Mouse (Mus musculus) forebrain, embryonic 13.5 days (tissue): ENCODE measurements around the gene Zbtb6. TPM values are rescaled to one million over a fixed set of nuclear protein-coding genes. Genes with fewer than 3 reads are reported as not detected.

Experiments used
- ATAC-seq: fragments of 200-750 bp; cut with Nextera tagmentation; 2 replicates; pipeline ENCODE4 v1.8.0; 2017
- H3K27ac ChIP-seq: fragments of 300-500 bp; sonication (generic); 2 replicates; pipeline ENCODE4 v1.5.1; 2015; ENCODE audit warnings: inconsistent platforms, mild to moderate bottlenecking, moderate library complexity
- H3K27me3 ChIP-seq: fragments of 300-500 bp; sonication (generic); 2 replicates; pipeline ENCODE4 v1.6.1; 2015; ENCODE audit warnings: mild to moderate bottlenecking, inconsistent platforms
- H3K36me3 ChIP-seq: fragments of 300-500 bp; sonication (generic); 2 replicates; pipeline ENCODE4 v1.6.1; 2015; ENCODE audit warnings: mild to moderate bottlenecking, inconsistent platforms; ENCODE audit not compliant: poor library complexity, severe bottlenecking
- H3K4me1 ChIP-seq: fragments of 300-500 bp; sonication (generic); 2 replicates; pipeline ENCODE4 v1.6.1; 2015; ENCODE audit warnings: inconsistent platforms
- H3K4me2 ChIP-seq: fragments of 300-500 bp; sonication (generic); 2 replicates; pipeline ENCODE4 v1.6.1; 2015; ENCODE audit warnings: inconsistent platforms, mild to moderate bottlenecking, moderate library complexity
- H3K4me3 ChIP-seq: fragments of 300-500 bp; sonication (generic); 2 replicates; pipeline ENCODE4 v1.5.1; 2015; ENCODE audit warnings: mild to moderate bottlenecking, inconsistent platforms
- H3K9ac ChIP-seq: fragments of 300-500 bp; sonication (generic); 2 replicates; pipeline ENCODE4 v1.6.1; 2015; ENCODE audit warnings: mild to moderate bottlenecking, inconsistent platforms
- H3K9me3 ChIP-seq: fragments of 300-500 bp; sonication (generic); replicated peaks from 2 replicates; pipeline ENCODE4 v1.6.1; 2016; ENCODE audit warnings: inconsistent platforms
- WGBS: fragments of 180-500 bp; shearing (Covaris S2); methylation state at CpG from one replicate; pipeline ENCODE4 v1.1.7; 2015; 5-methylcytosine and 5-hydroxymethylcytosine counted together
- polyA plus RNA-seq: library from polyadenylated mRNA; unstranded; fragments of >200 nt; fragmentation: Nextera tagmentation; extraction: Ambion mirVana; gene quantifications from 2 replicates; pipeline ENCODE4 v1.2.1, GENCODE M21; 2015

Gene Zbtb6
- polyA plus RNA-seq, 1 experiment from 2014 or later, result 12.7 TPM

GRCm38 (mm10) chr2:37430593-37431464 lies 12.1 kb downstream of the Zbtb6 start:
- under 1% methylated on average over 38 of the region's 38 CpGs for WGBS
- Histone ChIP-seq H3K27me3 (no peaks in the 10 kb centered on the region), H3K9me3 (no peaks in the 10 kb centered on the region), H3K4me1 (peaks cover 14% of the 10 kb centered on the region), H3K36me3 (peaks cover 20% of the 10 kb centered on the region), H3K4me3 (peak overlapping the region; percentile 90), H3K27ac (peak overlapping the region; percentile 98), H3K4me2 (peak overlapping the region; percentile 74), H3K9ac (peak overlapping the region; percentile 87)
- ATAC-seq, result peak; percentile 96

- Histone ChIP-seq H3K27me3 (no peaks in the 10 kb centered on the region), H3K4me1 (peaks cover 18% of the 10 kb centered on the region), H3K9ac (no peak overlapping the region), H3K27ac (no peak overlapping the region), H3K4me3 (no peak overlapping the region), H3K4me2 (no peak overlapping the region), H3K9me3 (no peaks in the 10 kb centered on the region), H3K36me3 (peaks cover 12% of the 10 kb centered on the region)
- 57% methylated on average over 3 of the region's 3 CpGs for whole genome bisulfite sequencing
- no peak for ATAC-seq
Measured at GRCm38 (mm10) chr2:37423671-37424070, 19.3 kb downstream of the Zbtb6 start.

GRCm38 (mm10) chr2:37422306-37423304 lies 20.4 kb downstream of the Zbtb6 start, which contains the start of gene Rc3h2:
Rc3h2 (minus strand) TSS chr2:37422903.
- ATAC-seq, result peak; percentile 98
- under 1% methylated on average over 67 of the region's 75 CpGs for WGBS
- peaks cover 18% of the 10 kb centered on the region for H3K4me1 ChIP-seq
- peak within 1 kb of the TSS; percentile 99 for H3K9ac ChIP-seq
- H3K4me3 ChIP-seq, result peak within 1 kb of the TSS; percentile 98
- H3K36me3 ChIP-seq, result peaks cover 6% of the 10 kb centered on the region
- H3K27ac ChIP-seq, result peak within 1 kb of the TSS; percentile 98
- peak within 1 kb of the TSS; percentile 75 for H3K4me2 ChIP-seq
- H3K9me3 ChIP-seq, result no peaks in the 10 kb centered on the region
- no peaks in the 10 kb centered on the region for H3K27me3 ChIP-seq

- Histone ChIP-seq H3K27ac (peak overlapping the region; percentile 98), H3K4me1 (peaks cover 18% of the 10 kb centered on the region), H3K9ac (peak overlapping the region; percentile 99), H3K36me3 (peaks cover 4% of the 10 kb centered on the region; the same call in 1 of the 2 replicates), H3K4me2 (peak overlapping the region; percentile 75), H3K9me3 (no peaks in the 10 kb centered on the region), H3K4me3 (peak overlapping the region; percentile 98), H3K27me3 (no peaks in the 10 kb centered on the region)
- WGBS, result 3% methylated on average over 3 of the region's 3 CpGs
- no peak for ATAC-seq
Measured at GRCm38 (mm10) chr2:37421903-37422302, 21.1 kb downstream of the Zbtb6 start.

- Histone ChIP-seq H3K4me1 (no peaks in the 10 kb centered on the region), H3K27ac (no peak overlapping the region), H3K36me3 (peaks cover 55% of the 10 kb centered on the region), H3K9me3 (no peaks in the 10 kb centered on the region), H3K4me2 (no peak overlapping the region), H3K4me3 (no peak overlapping the region), H3K9ac (no peak overlapping the region), H3K27me3 (no peaks in the 10 kb centered on the region)
- ATAC-seq, result no peak
- WGBS, result 67% methylated on average over 1 of the region's 1 CpGs
Measured at GRCm38 (mm10) chr2:37395539-37395938, 47.4 kb downstream of the Zbtb6 start.

GRCm38 (mm10) chr2:37382921-37383320 lies 60.0 kb downstream of the Zbtb6 start:
- H3K9me3 ChIP-seq, result no peaks in the 10 kb centered on the region
- H3K4me3 ChIP-seq, result no peak overlapping the region
- 90% methylated on average over 9 of the region's 9 CpGs for WGBS
- peaks cover 40% of the 10 kb centered on the region for H3K36me3 ChIP-seq
- no peaks in the 10 kb centered on the region for H3K4me1 ChIP-seq
- no peaks in the 10 kb centered on the region for H3K27me3 ChIP-seq
- H3K9ac ChIP-seq, result no peak overlapping the region
- no peak overlapping the region for H3K4me2 ChIP-seq
- no peak for ATAC-seq
- no peak overlapping the region for H3K27ac ChIP-seq

- H3K4me3 ChIP-seq, result no peak overlapping the region
- H3K36me3 ChIP-seq, result peaks cover 53% of the 10 kb centered on the region
- ATAC-seq, result no peak; the same call in 1 of the 2 replicates
- H3K4me2 ChIP-seq, result no peak overlapping the region
- H3K9ac ChIP-seq, result no peak overlapping the region
- H3K4me1 ChIP-seq, result no peaks in the 10 kb centered on the region
- no peaks in the 10 kb centered on the region for H3K27me3 ChIP-seq
- H3K27ac ChIP-seq, result no peak overlapping the region
- no peaks in the 10 kb centered on the region for H3K9me3 ChIP-seq
- WGBS, result 53% methylated on average over 2 of the region's 2 CpGs
Measured at GRCm38 (mm10) chr2:37380189-37380588, 62.8 kb downstream of the Zbtb6 start.

GRCm38 (mm10) chr2:37376018-37376417 lies 67.0 kb downstream of the Zbtb6 start:
- WGBS, result 95% methylated on average over 1 of the region's 1 CpGs
- no peak overlapping the region for H3K4me3 ChIP-seq
- H3K9ac ChIP-seq, result no peak overlapping the region
- no peak overlapping the region for H3K27ac ChIP-seq
- H3K36me3 ChIP-seq, result peaks cover 40% of the 10 kb centered on the region
- no peak overlapping the region for H3K4me2 ChIP-seq
- no peaks in the 10 kb centered on the region for H3K27me3 ChIP-seq
- H3K9me3 ChIP-seq, result no peaks in the 10 kb centered on the region
- ATAC-seq, result no peak
- no peaks in the 10 kb centered on the region for H3K4me1 ChIP-seq

Other genes with a start within 250 kb of the Zbtb6 start
- not detected in 2 replicates for gene Olfr366, start 231.6 kb downstream of the Zbtb6 start, polyA plus RNA-seq
- gene Olfr368, start 116.7 kb downstream of the Zbtb6 start, polyA plus RNA-seq, result not detected in 2 replicates
- gene Pdcl, start 83.8 kb downstream of the Zbtb6 start, polyA plus RNA-seq, result 74.2 and 77.9 TPM in 2 replicates
- 25.5 and 25.6 TPM in 2 replicates for gene Rc3h2, start 20.3 kb downstream of the Zbtb6 start, polyA plus RNA-seq
- 8.9 and 9.3 TPM in 2 replicates for gene Zbtb26, start within 50 bp of the Zbtb6 start, polyA plus RNA-seq
- 61.9 and 63.8 TPM in 2 replicates for gene Rabgap1, start 108 bp upstream of the Zbtb6 start, polyA plus RNA-seq
- gene Gpr21, start 73.2 kb upstream of the Zbtb6 start, polyA plus RNA-seq, result 8.7 and 11.7 TPM in 2 replicates